Mouse (Mus musculus) heart, adult 2 months (tissue): ENCODE data around the gene Nmur1. TPM values are rescaled to one million over a fixed set of nuclear protein-coding genes. Genes with fewer than 3 reads are reported as not detected.
A peak's percentile ranks its signal among the peaks of the same experiment; 100 is the strongest.

Source experiments
- DNase-seq, 2 experiments: peaks; one replicate each; pipeline ENCODE4 v3.0.0; 2021
- H3K27ac ChIP-seq: fragments of 200-600 bp; 2 replicates; pipeline ENCODE4 v1.8.1; 2022
- H3K27me3 ChIP-seq: fragments of 200-500 bp; 2 replicates; pipeline ENCODE4 v1.6.1; 2012; ENCODE audit warnings: mild to moderate bottlenecking, low read length, inconsistent platforms, mixed read lengths; ENCODE audit not compliant: control insufficient read depth, insufficient read depth
- H3K36me3 ChIP-seq: fragments of 200-500 bp; 2 replicates; pipeline ENCODE4 v1.6.1; 2012; ENCODE audit warnings: low read length, inconsistent platforms; ENCODE audit not compliant: control insufficient read depth, insufficient read depth
- H3K4me1 ChIP-seq: fragments of 200-500 bp; 2 replicates; pipeline ENCODE4 v1.6.1; 2011; ENCODE audit warnings: low read length; ENCODE audit not compliant: control insufficient read depth, insufficient read depth
- H3K4me3 ChIP-seq: fragments of 200-600 bp; 2 replicates; pipeline ENCODE4 v1.8.1; 2022
- H3K79me2 ChIP-seq: fragments of 200-500 bp; replicated peaks from 2 replicates; pipeline ENCODE4 v1.6.1; 2012; ENCODE audit warnings: mild to moderate bottlenecking, inconsistent platforms, low read length, moderate library complexity, mixed read lengths; ENCODE audit not compliant: control insufficient read depth, insufficient read depth
- H3K9ac ChIP-seq: fragments of 200-500 bp; 2 replicates; pipeline ENCODE4 v1.6.1; 2012; ENCODE audit warnings: low read depth, mild to moderate bottlenecking, control low read depth, inconsistent platforms, low read length, mixed read lengths
- CTCF ChIP-seq: fragments of 200-600 bp; IDR thresholded peaks from 2 replicates; pipeline ENCODE4 v1.8.1; 2022; ENCODE audit warnings: antibody characterized with exemption, mild to moderate bottlenecking, moderate library complexity
- EP300 ChIP-seq: fragments of 200-500 bp; IDR thresholded peaks from 2 replicates; pipeline ENCODE4 v1.6.1; 2011; ENCODE audit warnings: low read depth, low read length, control low read depth; ENCODE audit not compliant: insufficient read depth
- POLR2A ChIP-seq: fragments of 200-500 bp; IDR thresholded peaks from 2 replicates; pipeline ENCODE4 v1.6.1; 2011; ENCODE audit warnings: mild to moderate bottlenecking, low read depth, low read length, control low read depth; ENCODE audit not compliant: insufficient read depth
- WGBS: fragments of 180-500 bp; shearing (Covaris S2); methylation state at CpG from one replicate; pipeline ENCODE4 v1.1.7; 2018; 5-methylcytosine and 5-hydroxymethylcytosine counted together
- intact Hi-C: fragments of 180-260 bp; cut with DNase I; formaldehyde crosslinking; loops from one replicate; pipeline ENCODE4 v1.15.1; 2025
- polyA plus RNA-seq: library from polyadenylated mRNA; depleted of rRNA; stranded (reverse); fragments of >200 nt; gene quantifications from 2 replicates; pipeline ENCODE4 v1.2.3, GENCODE M21; 2012
- total RNA-seq, 2 experiments: library from RNA; stranded (reverse); gene quantifications; 2 replicates each; pipeline ENCODE4 v1.2.3; 2021

Gene Nmur1
- total and polyA plus RNA-seq, 3 experiments = not detected

DNA sequence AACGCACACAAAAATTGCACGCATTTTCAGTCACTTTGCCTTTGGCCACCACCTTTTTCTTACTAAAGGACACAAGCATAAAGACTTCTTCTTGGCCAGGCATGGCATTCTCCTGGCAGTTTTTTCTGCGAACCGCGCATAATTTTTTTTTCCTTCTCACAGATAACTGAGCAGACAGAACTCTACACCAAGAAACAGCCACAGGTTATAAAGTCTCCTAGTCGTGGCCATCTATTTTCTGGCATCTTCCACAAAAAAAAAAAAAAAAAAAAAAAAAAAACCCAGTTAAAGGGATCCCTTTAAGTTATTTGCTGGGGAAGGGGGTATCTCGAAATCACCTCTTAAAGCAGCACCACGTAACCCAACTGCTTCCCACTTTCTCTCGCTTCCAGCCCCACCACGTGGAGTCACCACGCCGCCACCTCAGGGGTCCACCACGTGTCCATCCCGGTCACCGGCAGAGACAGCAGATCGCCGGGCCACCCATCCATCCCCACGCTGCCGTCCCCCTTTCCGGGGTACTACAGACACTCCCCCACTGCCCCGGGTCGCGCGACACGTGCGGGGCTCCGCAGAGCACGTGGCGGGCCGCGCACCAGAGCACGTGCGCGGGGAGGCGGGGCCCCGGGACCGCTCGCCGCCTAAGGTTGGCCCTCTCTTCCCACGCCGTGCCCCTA is 67.7 kb downstream of the Nmur1 start:
- peak overlapping the region; percentile 92 for H3K27ac ChIP-seq
- peak overlapping the region; percentile 95 for H3K9ac ChIP-seq
- no peak for DNase-seq
- peaks cover 30% of the 10 kb centered on the region for H3K36me3 ChIP-seq
- H3K27me3 ChIP-seq = no peaks in the 10 kb centered on the region
- H3K79me2 ChIP-seq = no peaks in the 10 kb centered on the region
- intact Hi-C loops = loop anchor here (5.0 kb wide), 1 partner anchor 296 kb away; the partner anchor contains the start of gene Psmd1
- TF ChIP-seq CTCF = no peak
- no peak for TF ChIP-seq EP300
- TF ChIP-seq POLR2A = no peak
- 1% methylated on average over 41 of the region's 41 CpGs for WGBS
- peaks cover 4% of the 10 kb centered on the region for H3K4me1 ChIP-seq
- H3K4me3 ChIP-seq = peak overlapping the region; percentile 81

DNA sequence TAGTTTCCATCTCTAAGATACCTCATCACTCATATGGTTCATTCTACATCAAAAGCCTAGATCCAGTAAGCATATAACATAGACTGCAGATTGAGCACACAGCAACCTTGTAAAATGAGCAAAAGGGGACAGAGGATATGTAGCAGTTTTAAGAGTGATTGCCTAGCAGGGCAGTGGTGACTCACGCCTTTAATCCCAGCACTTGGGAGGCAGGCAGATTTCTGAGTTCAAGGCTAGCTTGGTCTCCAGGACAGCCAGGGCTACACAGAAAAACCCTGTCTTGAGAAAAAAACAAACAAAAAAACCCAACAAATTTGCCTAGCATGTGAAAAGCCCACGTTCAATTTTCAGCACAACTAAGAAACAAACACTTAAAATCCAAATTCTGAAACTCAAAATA is 71.8 kb downstream of the Nmur1 start:
- no peak for DNase-seq
- Histone ChIP-seq H3K4me1 (peaks cover 2% of the 10 kb centered on the region), H3K27ac (no peak overlapping the region), H3K27me3 (no peaks in the 10 kb centered on the region), H3K79me2 (no peaks in the 10 kb centered on the region), H3K36me3 (peaks cover 42% of the 10 kb centered on the region), H3K9ac (no peak overlapping the region), H3K4me3 (no peak overlapping the region)
- intact Hi-C loops = no loop called here
- no peak for TF ChIP-seq EP300
- WGBS = 86% methylated on average over 2 of the region's 2 CpGs

DNA sequence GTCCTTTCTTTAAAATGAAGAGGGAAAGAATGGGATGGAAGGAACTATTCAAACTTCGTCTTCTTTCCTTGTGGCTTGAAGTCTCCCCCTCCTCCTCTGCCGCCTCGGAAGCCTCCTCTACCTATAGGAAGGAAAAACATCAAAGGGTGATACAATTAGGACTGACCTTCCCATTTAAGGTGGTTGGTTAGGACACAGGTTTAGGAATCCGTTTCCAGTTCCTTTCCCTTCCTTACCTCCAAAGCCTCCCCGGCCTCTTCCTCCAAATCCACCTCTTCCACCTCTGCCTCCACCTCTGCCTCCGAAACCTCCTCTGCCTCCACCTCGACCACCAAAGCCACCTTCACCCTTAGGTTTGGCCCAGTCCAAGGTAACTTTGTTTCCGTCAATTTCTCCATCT is 75.5 kb downstream of the Nmur1 start:
- Histone ChIP-seq H3K79me2 (no peaks in the 10 kb centered on the region), H3K9ac (no peak overlapping the region), H3K4me3 (no peak overlapping the region), H3K27me3 (no peaks in the 10 kb centered on the region), H3K4me1 (no peaks in the 10 kb centered on the region), H3K36me3 (peaks cover 28% of the 10 kb centered on the region), H3K27ac (no peak overlapping the region)
- no peak for DNase-seq
- WGBS = 87% methylated on average over 8 of the region's 8 CpGs
- TF ChIP-seq POLR2A (no peak), EP300 (no peak), CTCF (no peak)
- intact Hi-C loops = no loop called here

DNA sequence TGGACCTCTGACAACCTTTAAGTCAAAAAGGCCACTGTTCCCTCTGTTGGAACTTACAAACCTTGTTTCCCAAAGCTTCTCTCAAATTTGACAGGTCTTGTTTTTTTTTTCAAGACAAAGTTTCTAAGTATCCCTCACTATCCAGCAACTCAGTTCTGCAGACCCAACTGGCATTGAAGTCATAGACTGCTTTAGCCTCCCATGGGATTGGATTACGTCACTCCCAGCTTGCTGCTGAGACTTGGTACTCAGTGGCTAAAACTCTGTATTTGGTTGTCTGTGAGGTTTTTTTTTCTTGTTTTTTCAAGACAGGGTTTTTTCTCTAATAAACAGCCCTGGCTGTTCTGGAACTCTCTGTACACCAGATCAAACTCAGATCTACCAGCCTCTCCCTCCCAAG is 76.3 kb downstream of the Nmur1 start:
- no peak for DNase-seq
- no peaks in the 10 kb centered on the region for H3K27me3 ChIP-seq
- no peak overlapping the region for H3K4me3 ChIP-seq
- no peak overlapping the region for H3K27ac ChIP-seq
- no peaks in the 10 kb centered on the region for H3K79me2 ChIP-seq
- no peak overlapping the region for H3K9ac ChIP-seq
- intact Hi-C loops = no loop called here
- WGBS = 75% methylated on average over 1 of the region's 1 CpGs
- H3K4me1 ChIP-seq = no peaks in the 10 kb centered on the region
- TF ChIP-seq CTCF (no peak), EP300 (no peak), POLR2A (no peak)
- peaks cover 23% of the 10 kb centered on the region for H3K36me3 ChIP-seq

DNA sequence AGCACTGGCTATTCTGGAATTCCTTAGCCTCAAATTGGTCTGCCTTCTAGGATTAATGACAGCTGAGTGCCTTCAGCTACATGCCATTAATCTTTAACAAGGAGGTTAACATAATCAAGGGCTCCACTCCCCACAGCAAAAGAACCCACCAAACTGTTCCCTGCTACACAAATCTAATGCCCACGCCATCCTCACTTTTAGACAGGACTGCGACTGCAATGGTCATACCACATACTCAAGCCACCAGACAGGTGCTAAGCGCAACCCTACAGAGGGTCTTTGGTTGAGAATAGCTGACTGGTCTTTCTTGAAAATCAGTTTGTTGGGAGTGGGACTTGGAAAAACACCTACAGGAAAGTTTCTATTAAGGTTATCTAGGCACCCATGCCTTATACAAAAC is 76.8 kb downstream of the Nmur1 start:
- intact Hi-C loops = no loop called here
- H3K36me3 ChIP-seq = peaks cover 21% of the 10 kb centered on the region
- DNase-seq = no peak

DNA sequence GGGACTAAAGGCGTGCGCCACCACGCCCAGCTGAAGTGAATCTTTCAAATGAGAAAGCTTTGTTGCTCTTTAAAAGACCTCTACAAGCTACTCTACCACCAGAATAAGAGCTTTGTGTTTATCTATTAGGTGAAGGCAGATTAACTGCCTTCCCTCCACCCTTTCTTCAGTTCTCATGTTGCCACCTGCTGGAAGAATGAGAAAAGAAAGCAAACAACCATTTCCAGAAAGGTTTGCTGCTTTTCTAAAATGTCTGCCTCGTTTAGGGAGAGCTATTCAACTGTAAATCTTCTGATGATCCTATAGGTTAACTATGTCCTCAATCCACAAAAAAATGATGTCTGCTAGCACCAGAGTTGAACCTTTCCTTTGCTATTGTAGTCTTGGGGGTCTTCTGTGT is 77.2 kb downstream of the Nmur1 start:
- no peaks in the 10 kb centered on the region for H3K27me3 ChIP-seq
- H3K4me1 ChIP-seq = no peaks in the 10 kb centered on the region
- TF ChIP-seq EP300 = no peak
- no peak for TF ChIP-seq POLR2A
- peak; percentile 29; the same call in 1 of the 2 replicates for TF ChIP-seq CTCF
- H3K36me3 ChIP-seq = peaks cover 17% of the 10 kb centered on the region
- H3K79me2 ChIP-seq = no peaks in the 10 kb centered on the region
- intact Hi-C loops = no loop called here
- H3K9ac ChIP-seq = no peak overlapping the region
- WGBS = 80% methylated on average over 4 of the region's 4 CpGs
- no peak overlapping the region for H3K4me3 ChIP-seq
- no peak overlapping the region for H3K27ac ChIP-seq
- no peak for DNase-seq

More for the DNA sequence above, 76.8 kb downstream of the Nmur1 start:
- no peak overlapping the region for H3K9ac ChIP-seq
- H3K4me3 ChIP-seq = no peak overlapping the region
- no peaks in the 10 kb centered on the region for H3K27me3 ChIP-seq
- WGBS = 97% methylated on average over 3 of the region's 3 CpGs
- no peaks in the 10 kb centered on the region for H3K4me1 ChIP-seq
- no peaks in the 10 kb centered on the region for H3K79me2 ChIP-seq
- H3K27ac ChIP-seq = no peak overlapping the region
- no peak for TF ChIP-seq EP300
- TF ChIP-seq POLR2A = no peak
- TF ChIP-seq CTCF = no peak
